Mouse (Mus musculus): ENCODE measurements around the gene Clcn6. TPM values are rescaled to one million over a fixed set of nuclear protein-coding genes. Genes with fewer than 3 reads are reported as not detected.

Clcn6 gene
- polyA plus RNA-seq, 1 experiment: 11.5 TPM

DNA sequence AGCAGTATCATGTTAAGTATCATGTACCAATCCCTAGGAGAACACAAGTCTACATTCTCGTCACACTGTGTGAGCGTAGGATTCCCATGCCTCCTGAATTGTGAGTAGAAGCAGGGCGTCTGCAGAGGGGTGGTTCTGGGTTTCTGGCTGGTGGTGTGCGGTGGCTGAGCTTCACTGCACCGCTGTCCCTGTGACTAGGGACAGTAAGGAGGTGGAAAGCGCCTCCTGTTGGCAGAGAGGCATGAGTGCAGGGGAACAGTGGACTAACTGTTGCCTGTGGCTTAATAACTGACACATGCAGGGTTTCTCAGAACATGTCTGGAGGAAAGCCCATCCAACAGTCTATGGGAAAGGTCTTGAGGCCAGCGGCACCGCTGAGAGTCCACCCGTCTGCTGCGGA is 23.2 kb downstream of the Clcn6 start:
- TF ChIP-seq CTCF (IDR thresholded peaks at IDR 0.05; ENCODE audit: control insufficient read depth, insufficient read depth, insufficient read length) (peak; percentile 46), CEBPB (IDR thresholded peaks at IDR 0.05; ENCODE audit: low read depth) (no peak)
- Histone ChIP-seq H3ac (ENCODE audit: control insufficient read depth, insufficient read length, low read depth) (no peak overlapping the region), H3K36me3 (ENCODE audit: control insufficient read depth, insufficient read depth) (peaks cover 69% of the 10 kb centered on the region)

DNA sequence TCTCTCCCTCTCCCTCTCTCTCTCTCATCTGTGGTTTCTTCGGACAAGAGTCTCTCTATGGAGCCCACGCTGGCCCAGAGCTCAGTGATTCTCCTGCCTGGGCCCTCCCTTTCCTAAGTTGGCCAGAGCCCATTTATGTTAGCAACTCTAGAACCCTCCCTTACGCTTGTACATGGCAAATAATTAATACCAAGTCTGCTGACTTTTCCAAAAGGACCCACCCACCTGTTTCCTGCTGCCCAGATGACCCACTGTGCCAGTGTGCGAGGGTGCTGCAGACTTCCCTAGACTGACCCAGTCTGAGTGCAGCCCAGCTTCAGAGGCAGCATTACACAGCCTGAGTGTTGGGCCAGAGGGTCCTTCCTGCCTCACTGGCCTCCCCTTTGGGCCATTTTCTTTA is 26.4 kb downstream of the Clcn6 start:
- Histone ChIP-seq H3ac (ENCODE audit: control insufficient read depth, insufficient read length, low read depth) (no peak overlapping the region), H3K4me3 (ENCODE audit: insufficient read depth, poor library complexity, severe bottlenecking) (no peak overlapping the region), H3K79me2 (ENCODE audit: control insufficient read depth, insufficient read depth) (no peaks in the 10 kb centered on the region), H3K36me3 (ENCODE audit: control insufficient read depth, insufficient read depth) (peaks cover 73% of the 10 kb centered on the region), H3K79me3 (ENCODE audit: low read depth) (no peaks in the 10 kb centered on the region), H3K27me3 (ENCODE audit: control insufficient read depth, insufficient read depth, insufficient read length) (no peaks in the 10 kb centered on the region)
- TF ChIP-seq USF1 (IDR thresholded peaks at IDR 0.05; ENCODE audit: low read depth): no peak
- no peak for TF ChIP-seq CEBPB (IDR thresholded peaks at IDR 0.05; ENCODE audit: low read depth)
- no peak for TF ChIP-seq MYOG (IDR thresholded peaks at IDR 0.05; ENCODE audit: control insufficient read depth, extremely low read depth, insufficient read length)
- no peak for TF ChIP-seq MYOD1 (IDR thresholded peaks at IDR 0.05; ENCODE audit: control insufficient read depth, insufficient read length, low read depth)
- no peak for TF ChIP-seq CTCF (IDR thresholded peaks at IDR 0.05; ENCODE audit: control insufficient read depth, insufficient read depth, insufficient read length)
- TF ChIP-seq MAX (IDR thresholded peaks at IDR 0.05): no peak
- no peak for TF ChIP-seq FOSL1 (IDR thresholded peaks at IDR 0.05; ENCODE audit: insufficient read depth, low read length, poor library complexity, severe bottlenecking)

More for the DNA sequence above, 23.2 kb downstream of the Clcn6 start:
- Histone ChIP-seq H3K79me2 (ENCODE audit: control insufficient read depth, insufficient read depth) (no peaks in the 10 kb centered on the region), H3K4me3 (ENCODE audit: insufficient read depth, poor library complexity, severe bottlenecking) (no peak overlapping the region), H3K27me3 (ENCODE audit: control insufficient read depth, insufficient read depth, insufficient read length) (no peaks in the 10 kb centered on the region), H3K79me3 (ENCODE audit: low read depth) (no peaks in the 10 kb centered on the region)

DNA sequence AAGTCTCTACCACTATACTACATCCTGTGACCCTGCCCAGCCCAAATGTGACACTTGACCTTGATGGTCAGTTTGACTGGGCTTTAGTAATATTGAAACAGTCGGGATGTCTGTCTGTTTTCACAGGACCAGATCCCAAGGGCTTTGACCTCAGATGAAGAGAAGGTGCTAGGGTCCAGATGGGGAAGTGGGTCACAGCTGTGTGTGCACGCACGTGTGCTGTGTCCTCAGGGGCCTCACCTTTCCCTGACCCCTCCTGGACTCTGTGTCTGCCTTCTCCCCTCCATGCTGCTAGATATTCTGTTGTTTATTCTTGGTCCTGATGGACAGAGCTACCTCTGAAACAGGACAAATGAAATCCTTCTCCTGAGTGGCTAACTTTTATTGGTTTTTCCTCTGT is 27.3 kb downstream of the Clcn6 start:
- H3K79me3 ChIP-seq (ENCODE audit: low read depth): no peaks in the 10 kb centered on the region
- H3K4me3 ChIP-seq (ENCODE audit: insufficient read depth, poor library complexity, severe bottlenecking): no peak overlapping the region
- peaks cover 81% of the 10 kb centered on the region for H3K36me3 ChIP-seq (ENCODE audit: control insufficient read depth, insufficient read depth)
- no peaks in the 10 kb centered on the region for H3K27me3 ChIP-seq (ENCODE audit: control insufficient read depth, insufficient read depth, insufficient read length)
- H3K79me2 ChIP-seq (ENCODE audit: control insufficient read depth, insufficient read depth): no peaks in the 10 kb centered on the region
- no peak for TF ChIP-seq CTCF (IDR thresholded peaks at IDR 0.05; ENCODE audit: control insufficient read depth, insufficient read depth, insufficient read length)
- TF ChIP-seq CEBPB (IDR thresholded peaks at IDR 0.05; ENCODE audit: low read depth): no peak
- TF ChIP-seq MYOG (IDR thresholded peaks at IDR 0.05; ENCODE audit: control insufficient read depth, extremely low read depth, insufficient read length): no peak
- no peak for TF ChIP-seq FOSL1 (IDR thresholded peaks at IDR 0.05; ENCODE audit: insufficient read depth, low read length, poor library complexity, severe bottlenecking)
- no peak for TF ChIP-seq MYOD1 (IDR thresholded peaks at IDR 0.05; ENCODE audit: control insufficient read depth, insufficient read length, low read depth)
- TF ChIP-seq USF1 (IDR thresholded peaks at IDR 0.05; ENCODE audit: low read depth): no peak
- no peak for TF ChIP-seq MAX (IDR thresholded peaks at IDR 0.05)
- no peak overlapping the region for H3ac ChIP-seq (ENCODE audit: control insufficient read depth, insufficient read length, low read depth)

- no peak for TF ChIP-seq USF1 (IDR thresholded peaks at IDR 0.05; ENCODE audit: low read depth)
- TF ChIP-seq MAX (IDR thresholded peaks at IDR 0.05): no peak
- no peak for TF ChIP-seq CEBPB (IDR thresholded peaks at IDR 0.05; ENCODE audit: low read depth)
- no peak for TF ChIP-seq FOSL1 (IDR thresholded peaks at IDR 0.05; ENCODE audit: insufficient read depth, low read length, poor library complexity, severe bottlenecking)
- TF ChIP-seq MYOG (IDR thresholded peaks at IDR 0.05; ENCODE audit: control insufficient read depth, extremely low read depth, insufficient read length): no peak
- no peak for TF ChIP-seq MYOD1 (IDR thresholded peaks at IDR 0.05; ENCODE audit: control insufficient read depth, insufficient read length, low read depth)
- TF ChIP-seq CTCF (IDR thresholded peaks at IDR 0.05; ENCODE audit: control insufficient read depth, insufficient read depth, insufficient read length): no peak
- no peaks in the 10 kb centered on the region for H3K79me3 ChIP-seq (ENCODE audit: low read depth)
- no peak overlapping the region for H3ac ChIP-seq (ENCODE audit: control insufficient read depth, insufficient read length, low read depth)
- H3K36me3 ChIP-seq (ENCODE audit: control insufficient read depth, insufficient read depth): peaks cover 83% of the 10 kb centered on the region
- no peaks in the 10 kb centered on the region for H3K27me3 ChIP-seq (ENCODE audit: control insufficient read depth, insufficient read depth, insufficient read length)
- H3K79me2 ChIP-seq (ENCODE audit: control insufficient read depth, insufficient read depth): no peaks in the 10 kb centered on the region
- no peak overlapping the region for H3K4me3 ChIP-seq (ENCODE audit: insufficient read depth, poor library complexity, severe bottlenecking)
Observed at GRCm38 (mm10) chr4:148009641-148010040, 29.0 kb downstream of the Clcn6 start.

- Histone ChIP-seq H3K79me2 (ENCODE audit: control insufficient read depth, insufficient read depth) (no peaks in the 10 kb centered on the region), H3K79me3 (ENCODE audit: low read depth) (no peaks in the 10 kb centered on the region), H3ac (ENCODE audit: control insufficient read depth, insufficient read length, low read depth) (no peak overlapping the region), H3K27me3 (ENCODE audit: control insufficient read depth, insufficient read depth, insufficient read length) (no peaks in the 10 kb centered on the region), H3K4me3 (ENCODE audit: insufficient read depth, poor library complexity, severe bottlenecking) (no peak overlapping the region), H3K36me3 (ENCODE audit: control insufficient read depth, insufficient read depth) (peaks cover 72% of the 10 kb centered on the region)
- peak; percentile 41 for TF ChIP-seq CTCF (IDR thresholded peaks at IDR 0.05; ENCODE audit: control insufficient read depth, insufficient read depth, insufficient read length)
- no peak for TF ChIP-seq MYOD1 (IDR thresholded peaks at IDR 0.05; ENCODE audit: control insufficient read depth, insufficient read length, low read depth)
- no peak for TF ChIP-seq MAX (IDR thresholded peaks at IDR 0.05)
Observed at GRCm38 (mm10) chr4:148008412-148008811, 30.2 kb downstream of the Clcn6 start.

DNA sequence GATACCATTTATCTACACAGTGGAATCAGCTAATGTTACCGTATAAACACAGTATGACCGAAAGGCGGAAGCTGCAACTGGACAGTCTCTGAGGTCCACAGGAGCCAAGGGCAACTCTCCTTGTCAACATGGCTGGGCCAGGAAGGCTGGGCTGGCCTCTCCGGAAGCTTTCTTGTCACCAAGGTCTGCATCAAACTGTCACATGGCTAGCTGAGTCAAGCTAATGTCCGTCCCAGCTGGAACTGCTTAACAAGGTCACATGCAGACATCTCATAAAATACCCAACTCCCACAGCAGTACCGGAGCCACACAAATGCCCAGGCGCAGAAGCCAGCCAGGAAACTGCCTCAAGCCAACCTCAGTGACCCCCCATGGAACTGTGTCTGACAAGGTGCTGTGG is 34.3 kb downstream of the Clcn6 start:
- Histone ChIP-seq H3K4me3 (ENCODE audit: insufficient read depth, poor library complexity, severe bottlenecking) (no peak overlapping the region), H3K36me3 (ENCODE audit: control insufficient read depth, insufficient read depth) (peaks cover 39% of the 10 kb centered on the region), H3K79me3 (ENCODE audit: low read depth) (no peaks in the 10 kb centered on the region), H3K79me2 (ENCODE audit: control insufficient read depth, insufficient read depth) (no peaks in the 10 kb centered on the region), H3ac (ENCODE audit: control insufficient read depth, insufficient read length, low read depth) (no peak overlapping the region), H3K27me3 (ENCODE audit: control insufficient read depth, insufficient read depth, insufficient read length) (no peaks in the 10 kb centered on the region)
- no peak for TF ChIP-seq CEBPB (IDR thresholded peaks at IDR 0.05; ENCODE audit: low read depth)
- no peak for TF ChIP-seq CTCF (IDR thresholded peaks at IDR 0.05; ENCODE audit: control insufficient read depth, insufficient read depth, insufficient read length)
- no peak for TF ChIP-seq USF1 (IDR thresholded peaks at IDR 0.05; ENCODE audit: low read depth)
- TF ChIP-seq MYOD1 (IDR thresholded peaks at IDR 0.05; ENCODE audit: control insufficient read depth, insufficient read length, low read depth): no peak
- TF ChIP-seq MYOG (IDR thresholded peaks at IDR 0.05; ENCODE audit: control insufficient read depth, extremely low read depth, insufficient read length): no peak
- no peak for TF ChIP-seq MAX (IDR thresholded peaks at IDR 0.05)
- no peak for TF ChIP-seq FOSL1 (IDR thresholded peaks at IDR 0.05; ENCODE audit: insufficient read depth, low read length, poor library complexity, severe bottlenecking)

All from C2C12 (cell line).